Mouse (Mus musculus) megakaryocyte progenitor cell, adult 5-6 weeks (primary cell): Measurements from ENCODE around the gene Dnaja2. TPM values are rescaled to one million over a fixed set of nuclear protein-coding genes. Genes with fewer than 3 reads are reported as not detected.
A peak's percentile ranks its signal among the peaks of the same experiment; 100 is the strongest.

Source experiments
- ATAC-seq: replicated peaks from 2 replicates; pipeline ENCODE4 v1.8.0; 2016; ENCODE audit warnings: mild to moderate bottlenecking, moderate TSS enrichment, inconsistent platforms; ENCODE audit not compliant: poor library complexity
- total RNA-seq, 2 experiments: library from RNA; stranded (forward) in 1 of 2; stranded (reverse) in 1 of 2; fragments of 157-497, 149-512 nt in 1 of 2; fragments of 200-1000 nt in 1 of 2; gene quantifications; 2 replicates each; pipeline versions ENCODE4 v1.2.3 to v1.2.4; 2015 to 2017

The Dnaja2 gene
- total RNA-seq (2015) (127 and 139 TPM in 2 replicates), total RNA-seq (2017) (121 and 143 TPM in 2 replicates)

- peak; percentile 77 for ATAC-seq
Measured at GRCm38 (mm10) chr8:85555181-85556145, at the start of gene Dnaja2. Dnaja2 (minus strand) TSS chr8:85555344.

GRCm38 (mm10) chr8:85604201-85604600 lies 49.1 kb upstream of the Dnaja2 start:
- ATAC-seq: no peak

GRCm38 (mm10) chr8:85603203-85603895 lies 48.2 kb upstream of the Dnaja2 start:
- ATAC-seq: peak; percentile 85

GRCm38 (mm10) chr8:85602737-85603136 lies 47.6 kb upstream of the Dnaja2 start:
- ATAC-seq: no peak

GRCm38 (mm10) chr8:85601741-85602140 lies 46.6 kb upstream of the Dnaja2 start:
- no peak for ATAC-seq

- no peak for ATAC-seq
Measured at GRCm38 (mm10) chr8:85597413-85598191, 42.5 kb upstream of the Dnaja2 start.

- ATAC-seq: no peak
Measured at GRCm38 (mm10) chr8:85595391-85595790, 40.2 kb upstream of the Dnaja2 start.

GRCm38 (mm10) chr8:85594983-85595382 lies 39.8 kb upstream of the Dnaja2 start:
- no peak for ATAC-seq

GRCm38 (mm10) chr8:85593324-85593723 lies 38.2 kb upstream of the Dnaja2 start:
- ATAC-seq: no peak

GRCm38 (mm10) chr8:85591532-85591931 lies 36.4 kb upstream of the Dnaja2 start:
- ATAC-seq: no peak

GRCm38 (mm10) chr8:85590258-85590657 lies 35.1 kb upstream of the Dnaja2 start:
- ATAC-seq: no peak

GRCm38 (mm10) chr8:85588596-85588995 lies 33.5 kb upstream of the Dnaja2 start:
- no peak for ATAC-seq

- no peak for ATAC-seq
Measured at GRCm38 (mm10) chr8:85577666-85578065, 22.5 kb upstream of the Dnaja2 start.

- ATAC-seq: peak; percentile 31; the same call in 1 of the 2 replicates
Measured at GRCm38 (mm10) chr8:85573972-85574496, 18.9 kb upstream of the Dnaja2 start.

GRCm38 (mm10) chr8:85570466-85570865 lies 15.3 kb upstream of the Dnaja2 start:
- peak; percentile 76 for ATAC-seq

GRCm38 (mm10) chr8:85567801-85568200 lies 12.7 kb upstream of the Dnaja2 start:
- ATAC-seq: no peak

GRCm38 (mm10) chr8:85565186-85565585 lies 10.0 kb upstream of the Dnaja2 start:
- no peak for ATAC-seq

- ATAC-seq: no peak
Measured at GRCm38 (mm10) chr8:85563336-85563735, 8.2 kb upstream of the Dnaja2 start.

GRCm38 (mm10) chr8:85559966-85560365 lies 4.8 kb upstream of the Dnaja2 start:
- ATAC-seq: peak; percentile 17; the same call in 1 of the 2 replicates

- ATAC-seq: peak; percentile 47
Measured at GRCm38 (mm10) chr8:85559201-85559600, 4.1 kb upstream of the Dnaja2 start.

- ATAC-seq: peak; percentile 18; the same call in 1 of the 2 replicates
Measured at GRCm38 (mm10) chr8:85557601-85557986, 2.5 kb upstream of the Dnaja2 start.
